Mouse (Mus musculus) olfactory bulb, adult 2 months (tissue): Measurements from ENCODE around the gene Tbc1d17.

Source experiments
- CTCF ChIP-seq: fragments of 200-500 bp; IDR thresholded peaks from 2 replicates; pipeline ENCODE4 v1.5.1; 2012; ENCODE audit warnings: low read depth, mild to moderate bottlenecking, low read length, moderate library complexity; ENCODE audit not compliant: insufficient read depth
- POLR2A ChIP-seq: fragments of 200-500 bp; IDR thresholded peaks from 2 replicates; pipeline ENCODE4 v1.6.1; 2012; ENCODE audit warnings: mild to moderate bottlenecking, low read depth, low read length, moderate library complexity; ENCODE audit not compliant: insufficient read depth

DNA sequence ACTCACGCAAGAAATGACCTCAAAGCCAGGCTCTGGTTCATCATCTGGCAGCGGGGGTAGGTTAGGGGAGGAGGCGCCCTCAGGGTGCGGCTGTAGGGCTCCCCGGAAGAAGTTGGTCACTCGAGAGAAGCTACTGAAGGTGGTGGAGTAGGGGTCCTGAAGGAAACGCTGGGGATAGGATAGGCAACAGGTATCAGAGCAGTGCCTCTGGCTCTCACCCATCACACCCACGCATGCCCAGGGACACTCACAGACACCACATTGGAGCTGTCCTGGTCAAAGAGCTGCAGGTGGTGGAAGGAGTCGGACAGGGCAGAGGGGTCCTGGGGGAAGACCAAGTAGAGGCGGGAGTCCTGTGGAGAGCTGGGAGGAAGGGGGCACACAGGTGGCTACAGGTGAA lies 3.9 kb downstream of the Tbc1d17 start:
- TF ChIP-seq CTCF, result no peak
- no peak for TF ChIP-seq POLR2A
